Mouse (Mus musculus) G1E (cell line): ENCODE measurements at regions not wholly inside any gene's neighbourhood (a gene's known extent, or its start where the extent isn't known, plus 50 kb on each side); places are given as distances from the start of the nearest gene placed in this dataset.
A peak's percentile ranks its signal among the peaks of the same experiment; 100 is the strongest.

Source experiments
- ATAC-seq: 2 replicates; pipeline ENCODE4 v1.8.0; 2016; ENCODE audit warnings: mild to moderate bottlenecking; ENCODE audit not compliant: insufficient number of reproducible peaks, poor library complexity, low FRiP score, severe bottlenecking; ENCODE audit errors: extremely low read depth
- DNase-seq: peaks from one replicate; pipeline ENCODE4 v3.0.0; 2012; ENCODE audit warnings: low spot score
- H3K27me3 ChIP-seq: 2 replicates; pipeline ENCODE4 v1.6.1; 2012; ENCODE audit warnings: mild to moderate bottlenecking, low read length, inconsistent platforms; ENCODE audit not compliant: insufficient read depth
- H3K36me3 ChIP-seq: replicated peaks from 2 replicates; pipeline ENCODE3; 2012; ENCODE audit warnings: mild to moderate bottlenecking, inconsistent platforms
- H3K4me1 ChIP-seq: 2 replicates; pipeline ENCODE4 v1.6.1; 2012; ENCODE audit warnings: low read depth, low read length, inconsistent platforms, mixed read lengths; ENCODE audit not compliant: insufficient read depth
- H3K4me3 ChIP-seq: 2 replicates; pipeline ENCODE4 v1.5.1; 2012; ENCODE audit warnings: low read depth, mild to moderate bottlenecking, inconsistent platforms, low read length, moderate library complexity, mixed read lengths
- H3K9me3 ChIP-seq: replicated peaks from 2 replicates; pipeline ENCODE4 v1.6.1; 2012; ENCODE audit warnings: inconsistent platforms
- CTCF ChIP-seq: IDR thresholded peaks from 2 replicates; pipeline ENCODE4 v1.5.1; 2012; ENCODE audit warnings: low read depth, low read length, inconsistent platforms, mixed read lengths
- GATA1 ChIP-seq: IDR thresholded peaks from 2 replicates; pipeline ENCODE4 v1.6.1; 2012; ENCODE audit warnings: borderline replicate concordance, low read length, inconsistent platforms, mixed read lengths
- GATA2 ChIP-seq: IDR thresholded peaks from 2 replicates; pipeline ENCODE4 v1.6.1; 2012; ENCODE audit warnings: low read depth, low read length, inconsistent platforms, borderline replicate concordance
- POLR2AphosphoS5 ChIP-seq: IDR thresholded peaks from 2 replicates; pipeline ENCODE4 v1.6.1; 2012; ENCODE audit warnings: low read depth, low read length, inconsistent platforms; ENCODE audit not compliant: insufficient replicate concordance
- TAL1 ChIP-seq: conservative IDR thresholded peaks from 2 replicates; pipeline ENCODE4 v1.6.1; 2012; ENCODE audit warnings: low read depth, low read length, inconsistent platforms, mixed read lengths

GRCm38 (mm10) chr3:66572887-66573519 is 276.4 kb upstream of the Veph1 start:
- H3K4me3 ChIP-seq = no peak overlapping the region
- H3K27me3 ChIP-seq = no peaks in the 10 kb centered on the region
- DNase-seq (no peak), ATAC-seq (no peak)
- no peaks in the 10 kb centered on the region for H3K9me3 ChIP-seq
- no peaks in the 10 kb centered on the region for H3K36me3 ChIP-seq
- TF ChIP-seq GATA1 = no peak
- no peak for TF ChIP-seq POLR2AphosphoS5
- no peak for TF ChIP-seq TAL1
- no peak for TF ChIP-seq CTCF
- TF ChIP-seq GATA2 = no peak
- no peaks in the 10 kb centered on the region for H3K4me1 ChIP-seq

DNA sequence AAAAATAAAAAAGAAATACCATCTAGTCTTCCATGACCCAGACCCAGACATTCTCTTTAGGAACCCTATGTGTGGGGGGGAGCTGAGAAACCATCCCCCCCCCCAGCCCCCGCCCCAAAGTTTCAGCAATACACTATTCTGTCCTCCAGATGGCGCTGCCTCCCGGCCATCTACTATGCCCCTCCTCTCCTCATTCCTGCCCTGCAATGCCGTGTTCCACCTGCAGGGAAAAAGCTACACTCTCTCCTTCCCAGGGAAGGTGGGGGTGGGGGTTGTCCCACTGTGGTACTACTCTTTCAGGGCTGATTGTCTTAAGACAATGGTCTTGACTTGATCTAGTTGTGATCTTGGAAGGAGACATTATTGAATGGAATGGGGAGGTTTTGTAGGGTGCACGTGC is 273.7 kb upstream of the Veph1 start:
- Histone ChIP-seq H3K27me3 (no peaks in the 10 kb centered on the region), H3K4me1 (no peaks in the 10 kb centered on the region), H3K9me3 (no peaks in the 10 kb centered on the region), H3K4me3 (no peak overlapping the region), H3K36me3 (no peaks in the 10 kb centered on the region)
- DNase-seq = no peak
- peak; percentile 29; the same call in 1 of the 2 replicates for TF ChIP-seq CTCF
- TF ChIP-seq GATA2 = no peak
- no peak for ATAC-seq

DNA sequence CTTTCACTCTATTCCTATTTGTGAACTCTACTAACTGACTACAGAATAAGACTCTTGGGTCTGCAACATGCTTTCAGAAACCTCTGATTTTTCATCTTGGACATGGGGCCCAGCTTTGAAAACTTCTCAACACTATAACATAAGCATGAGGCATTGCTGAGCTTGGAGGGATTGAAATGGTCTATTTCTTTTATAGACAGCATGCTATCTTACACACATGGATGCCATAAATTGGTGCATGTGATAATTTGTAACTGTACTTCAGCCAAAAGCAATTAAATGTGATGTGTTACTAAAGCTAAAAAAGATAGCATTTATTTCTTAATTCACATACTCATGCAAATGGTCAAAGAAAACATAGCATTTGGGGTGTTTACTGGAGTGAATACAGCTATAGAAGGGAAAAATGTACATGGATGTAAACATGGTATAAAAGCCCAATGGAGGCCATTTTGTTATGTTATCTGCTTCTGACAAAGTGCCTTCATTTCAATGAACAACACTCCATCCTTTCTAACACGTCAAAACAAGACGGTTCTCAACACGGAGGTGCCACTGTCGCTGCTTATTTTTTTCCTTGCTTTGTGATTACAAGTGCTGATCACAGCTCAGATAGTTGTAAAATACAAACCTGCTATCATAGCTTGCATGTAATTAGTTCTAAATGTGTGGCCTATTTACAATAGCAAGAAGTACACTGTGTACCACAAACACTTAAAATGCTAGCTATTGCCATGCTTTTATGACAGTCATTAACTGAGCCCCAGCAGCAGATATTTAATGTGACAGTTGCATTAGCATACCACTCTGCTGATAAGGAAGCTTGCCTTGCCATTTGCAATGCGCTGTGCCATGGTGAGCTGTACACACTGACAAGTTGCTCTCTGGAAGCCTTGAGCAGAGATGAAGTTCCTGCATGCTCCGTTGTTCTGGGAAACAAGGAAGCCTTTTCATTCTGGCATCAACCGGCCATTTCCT is 267.9 kb upstream of the Veph1 start:
- Histone ChIP-seq H3K27me3 (no peaks in the 10 kb centered on the region), H3K4me1 (no peaks in the 10 kb centered on the region), H3K4me3 (no peak overlapping the region), H3K36me3 (no peaks in the 10 kb centered on the region), H3K9me3 (no peaks in the 10 kb centered on the region)
- no peak for ATAC-seq
- DNase-seq = no peak
- TF ChIP-seq GATA2 = no peak
- no peak for TF ChIP-seq TAL1
- no peak for TF ChIP-seq CTCF
- no peak for TF ChIP-seq GATA1
- TF ChIP-seq POLR2AphosphoS5 = no peak

DNA sequence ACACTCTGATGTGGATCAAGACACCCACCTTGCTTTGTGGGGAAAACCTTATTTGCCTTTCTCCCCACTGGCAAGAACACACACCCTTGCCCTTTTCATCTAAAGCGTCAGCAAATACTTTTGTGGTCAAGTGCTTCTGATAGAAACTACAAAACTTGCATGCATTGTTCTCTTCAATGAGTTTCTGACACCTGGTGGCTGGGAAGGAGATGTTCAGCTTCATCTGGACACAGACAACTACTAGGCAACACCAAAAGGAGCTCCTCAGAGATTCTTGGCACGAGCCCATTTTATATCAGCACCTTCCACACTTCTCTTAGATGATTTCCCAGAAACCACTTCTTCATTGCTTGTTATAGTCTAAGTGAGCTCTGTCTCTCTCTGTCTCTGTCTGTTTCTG is 266.7 kb upstream of the Veph1 start:
- ATAC-seq (no peak; the same call in 1 of the 2 replicates), DNase-seq (no peak)
- Histone ChIP-seq H3K9me3 (no peaks in the 10 kb centered on the region), H3K27me3 (no peaks in the 10 kb centered on the region), H3K4me1 (no peaks in the 10 kb centered on the region), H3K36me3 (no peaks in the 10 kb centered on the region), H3K4me3 (no peak overlapping the region)
- no peak for TF ChIP-seq CTCF
- no peak for TF ChIP-seq POLR2AphosphoS5
- no peak for TF ChIP-seq TAL1
- no peak for TF ChIP-seq GATA2
- no peak for TF ChIP-seq GATA1

DNA sequence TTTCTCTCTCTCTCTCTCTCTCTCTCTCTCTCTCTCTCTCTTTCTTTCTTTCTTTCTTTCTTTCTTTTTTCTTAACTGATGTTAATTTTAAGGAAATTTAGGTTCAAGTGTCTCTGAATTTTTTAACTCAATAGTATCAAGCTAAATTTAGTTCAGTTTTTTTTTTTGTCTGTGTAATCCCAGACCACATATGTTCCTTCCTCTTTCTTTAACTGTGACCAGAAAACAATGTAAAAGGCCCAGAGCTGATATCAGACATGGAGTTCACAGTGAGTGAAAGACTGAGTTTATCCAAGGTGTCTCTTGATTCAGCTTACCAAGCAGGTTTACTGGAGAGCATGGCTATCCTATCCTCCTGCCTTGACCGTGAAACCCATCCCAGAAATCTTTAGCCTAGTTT is 258.9 kb upstream of the Veph1 start:
- Histone ChIP-seq H3K27me3 (no peaks in the 10 kb centered on the region), H3K4me3 (no peak overlapping the region), H3K9me3 (no peaks in the 10 kb centered on the region), H3K36me3 (no peaks in the 10 kb centered on the region), H3K4me1 (no peaks in the 10 kb centered on the region)
- DNase-seq (no peak), ATAC-seq (no peak)
- no peak for TF ChIP-seq GATA2
- no peak for TF ChIP-seq POLR2AphosphoS5
- TF ChIP-seq TAL1 = no peak
- no peak for TF ChIP-seq GATA1
- TF ChIP-seq CTCF = no peak

DNA sequence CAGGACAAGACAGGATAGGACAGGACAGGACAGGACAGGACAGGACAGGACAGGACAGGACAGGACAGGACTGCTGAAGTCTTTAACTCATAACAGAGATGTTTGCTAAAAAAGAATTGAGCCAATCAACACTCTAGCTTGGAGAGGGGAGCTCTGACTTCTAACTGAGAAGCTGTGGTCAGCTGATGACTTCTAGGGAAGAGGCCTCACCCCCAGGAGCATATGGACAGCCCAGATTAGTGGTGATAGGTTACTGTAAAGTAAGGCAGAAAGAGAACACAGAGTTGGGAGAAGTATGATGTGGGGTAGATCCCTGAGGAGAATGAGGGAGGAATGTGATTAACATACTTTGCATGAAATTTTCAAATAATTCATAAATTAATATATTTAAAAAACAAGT is 254.3 kb upstream of the Veph1 start:
- H3K4me1 ChIP-seq = peaks cover 9% of the 10 kb centered on the region
- no peak for DNase-seq
- TF ChIP-seq TAL1 (no peak), GATA1 (no peak), CTCF (no peak), POLR2AphosphoS5 (no peak), GATA2 (no peak)
- no peaks in the 10 kb centered on the region for H3K9me3 ChIP-seq
- no peak for ATAC-seq
- no peaks in the 10 kb centered on the region for H3K36me3 ChIP-seq
- H3K4me3 ChIP-seq = no peak overlapping the region
- no peaks in the 10 kb centered on the region for H3K27me3 ChIP-seq
